Mouse (Mus musculus) heart, postnatal 0 days (tissue): ENCODE results near the gene Olfr1410. TPM values are rescaled to one million over a fixed set of nuclear protein-coding genes. Genes with fewer than 3 reads are reported as not detected.

Source experiments
- ATAC-seq: fragments of 200-750 bp; cut with Nextera tagmentation; 2 replicates; pipeline ENCODE4 v1.8.0; 2017; ENCODE audit warnings: low read depth, moderate number of reproducible peaks, moderate library complexity; ENCODE audit not compliant: insufficient read depth
- DNase-seq: peaks from one replicate; pipeline ENCODE4 v3.0.0-alpha.2; 2016; ENCODE audit warnings: low spot score
- H3K27ac ChIP-seq: fragments of 300-500 bp; sonication (generic); 2 replicates; pipeline ENCODE4 v1.5.1; 2014; ENCODE audit warnings: low read depth, mild to moderate bottlenecking
- H3K27me3 ChIP-seq: fragments of 300-500 bp; sonication (generic); 2 replicates; pipeline ENCODE4 v1.6.1; 2014; ENCODE audit warnings: low read length, mixed read lengths; ENCODE audit not compliant: control insufficient read depth, insufficient read depth
- H3K36me3 ChIP-seq: fragments of 300-500 bp; sonication (generic); replicated peaks from 2 replicates; pipeline ENCODE4 v1.6.1; 2014; ENCODE audit warnings: low read length, mixed read lengths; ENCODE audit not compliant: control insufficient read depth, insufficient read depth
- H3K4me1 ChIP-seq: fragments of 300-500 bp; sonication (generic); 2 replicates; pipeline ENCODE4 v1.6.1; 2014; ENCODE audit warnings: antibody characterized with exemption; ENCODE audit not compliant: control insufficient read depth, insufficient read depth
- H3K4me2 ChIP-seq: fragments of 300-500 bp; sonication (generic); 2 replicates; pipeline ENCODE4 v1.6.1; 2014; ENCODE audit warnings: low read depth, mild to moderate bottlenecking, low read length, moderate library complexity
- H3K4me3 ChIP-seq: fragments of 300-500 bp; sonication (generic); 2 replicates; pipeline ENCODE4 v1.5.1; 2014; ENCODE audit warnings: low read depth, low read length
- H3K9ac ChIP-seq: fragments of 300-500 bp; sonication (generic); replicated peaks from 2 replicates; pipeline ENCODE4 v1.6.1; 2014; ENCODE audit warnings: low read depth, low read length, mixed read lengths
- H3K9me3 ChIP-seq: fragments of 300-500 bp; sonication (generic); replicated peaks from 2 replicates; pipeline ENCODE4 v1.6.1; 2016; ENCODE audit warnings: low read length; ENCODE audit not compliant: control insufficient read depth
- CTCF ChIP-seq: IDR thresholded peaks from 2 replicates; pipeline ENCODE4 v1.5.1; 2016; ENCODE audit warnings: antibody characterized with exemption, control low read depth, low read depth
- EP300 ChIP-seq: IDR thresholded peaks from 2 replicates; pipeline ENCODE4 v1.6.1; 2016; ENCODE audit warnings: antibody characterized with exemption, low read depth
- WGBS: fragments of 180-500 bp; shearing (Covaris S2); extraction: QIAGEN DNeasy Blood & Tissue Kit; methylation state at CpG from one replicate; pipeline ENCODE4 v1.1.7; 2014; 5-methylcytosine and 5-hydroxymethylcytosine counted together
- polyA plus RNA-seq: library from polyadenylated mRNA; unstranded; fragments of >200 nt; fragmentation: Nextera tagmentation; extraction: Ambion mirVana; gene quantifications from 2 replicates; pipeline ENCODE4 v1.2.1, GENCODE M21; 2015
- total RNA-seq: library from RNA; depleted of rRNA; stranded (reverse); fragments of >200 nt; gene quantifications from 2 replicates; pipeline ENCODE4 v1.2.3, GENCODE M21; 2014; ENCODE audit warnings: low replicate concordance; rRNA removed

Gene Olfr1410
- total RNA-seq (not detected in 2 replicates), polyA plus RNA-seq (not detected in 2 replicates)

GRCm38 (mm10) chr1:92605482-92605881 is at the start of gene Olfr1410:
TSS of gene Olfr1410 (plus strand) at chr1:92605782.
- WGBS = 70% methylated on average over 1 of the region's 1 CpGs
- Histone ChIP-seq H3K9ac (no peak within 1 kb of the TSS), H3K27me3 (no peaks in the 10 kb centered on the region; the same call in 1 of the 2 replicates), H3K27ac (no peak within 1 kb of the TSS), H3K4me2 (no peak within 1 kb of the TSS), H3K4me1 (no peaks in the 10 kb centered on the region), H3K4me3 (no peak within 1 kb of the TSS), H3K9me3 (no peaks in the 10 kb centered on the region), H3K36me3 (no peaks in the 10 kb centered on the region)
- no peak for ATAC-seq
- DNase-seq = no peak
- no peak for TF ChIP-seq CTCF

DNA sequence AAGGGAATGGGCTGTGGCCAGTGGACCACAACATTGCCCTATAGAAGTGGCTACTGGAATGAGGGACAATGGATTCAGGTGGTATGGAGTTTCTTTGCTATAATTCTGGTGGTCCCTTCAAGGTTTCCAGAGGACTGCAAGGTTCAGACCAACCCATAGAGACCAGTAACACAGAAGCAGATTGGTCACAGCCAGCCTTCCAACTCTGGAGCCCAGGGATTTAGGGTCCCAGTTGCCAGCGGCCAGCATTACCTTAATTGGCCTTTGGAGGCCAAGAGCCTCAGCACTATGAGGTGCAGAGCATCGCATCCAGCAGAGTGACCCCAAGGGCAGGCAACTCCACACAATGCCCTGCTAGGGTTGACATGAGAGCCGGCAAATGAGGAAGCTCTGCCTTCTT is 34.6 kb upstream of the Olfr1410 start, which contains the start of gene Olfr1413:
Olfr1413 (plus strand) TSS at position 301 of the 400 bp plus-strand sequence.
- no peak for DNase-seq
- WGBS = 64% methylated on average over 3 of the region's 3 CpGs
- no peaks in the 10 kb centered on the region for H3K9me3 ChIP-seq
- ATAC-seq = no peak
- H3K4me1 ChIP-seq = no peaks in the 10 kb centered on the region
- TF ChIP-seq EP300 = no peak
- no peak for TF ChIP-seq CTCF
- no peak within 1 kb of the TSS for H3K27ac ChIP-seq
- H3K4me2 ChIP-seq = no peak within 1 kb of the TSS
- H3K9ac ChIP-seq = no peak within 1 kb of the TSS
- no peaks in the 10 kb centered on the region for H3K36me3 ChIP-seq
- H3K4me3 ChIP-seq = no peak within 1 kb of the TSS
- H3K27me3 ChIP-seq = no peaks in the 10 kb centered on the region

GRCm38 (mm10) chr1:92585479-92585878 is 20.1 kb upstream of the Olfr1410 start, which contains the start of gene Olfr1412:
TSS of gene Olfr1412 (plus strand) at chr1:92585779.
- ATAC-seq (no peak), DNase-seq (no peak)
- no peak within 1 kb of the TSS for H3K4me2 ChIP-seq
- WGBS = 71% methylated on average over 2 of the region's 2 CpGs
- no peaks in the 10 kb centered on the region for H3K27me3 ChIP-seq
- H3K9me3 ChIP-seq = no peaks in the 10 kb centered on the region
- no peak for TF ChIP-seq EP300
- no peak for TF ChIP-seq CTCF
- H3K4me1 ChIP-seq = no peaks in the 10 kb centered on the region
- no peak within 1 kb of the TSS for H3K4me3 ChIP-seq
- no peak within 1 kb of the TSS for H3K9ac ChIP-seq
- no peaks in the 10 kb centered on the region for H3K36me3 ChIP-seq
- no peak within 1 kb of the TSS for H3K27ac ChIP-seq

GRCm38 (mm10) chr1:92594111-92594510 is 11.5 kb upstream of the Olfr1410 start, which contains the start of gene Olfr1411:
TSS of gene Olfr1411 (plus strand) at chr1:92594411.
- DNase-seq = no peak
- Histone ChIP-seq H3K9me3 (no peaks in the 10 kb centered on the region), H3K9ac (no peak within 1 kb of the TSS), H3K4me3 (no peak within 1 kb of the TSS), H3K4me1 (no peaks in the 10 kb centered on the region), H3K36me3 (no peaks in the 10 kb centered on the region), H3K27me3 (no peaks in the 10 kb centered on the region), H3K27ac (no peak within 1 kb of the TSS), H3K4me2 (no peak within 1 kb of the TSS)
- TF ChIP-seq CTCF = no peak
- no peak for TF ChIP-seq EP300
- ATAC-seq = no peak

DNA sequence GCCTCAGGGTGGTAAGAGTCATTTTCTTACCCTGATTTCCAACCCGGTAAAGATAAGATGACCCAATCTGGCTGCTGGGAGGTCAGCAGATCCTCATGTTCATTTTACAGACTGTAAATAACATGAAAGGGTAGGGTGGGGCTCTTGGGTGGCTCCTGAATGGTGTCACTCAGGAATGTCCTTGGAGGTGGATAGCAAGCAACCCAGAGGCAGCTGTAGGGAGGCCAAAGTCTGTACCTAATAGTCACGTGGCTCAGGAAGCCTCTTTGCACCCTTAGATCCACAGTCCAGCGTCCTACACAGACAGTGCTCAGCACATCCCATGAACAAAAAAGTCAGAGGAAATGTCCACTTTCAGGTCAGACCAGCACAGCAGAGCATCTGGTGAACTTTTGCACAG is 9.6 kb upstream of the Olfr1410 start:
- no peak for ATAC-seq
- no peaks in the 10 kb centered on the region for H3K4me1 ChIP-seq
- no peaks in the 10 kb centered on the region for H3K36me3 ChIP-seq
- H3K4me3 ChIP-seq = no peak overlapping the region
- H3K9ac ChIP-seq = no peak overlapping the region
- H3K4me2 ChIP-seq = no peak overlapping the region
- no peak for DNase-seq
- no peak for TF ChIP-seq CTCF
- no peak for TF ChIP-seq EP300
- WGBS = 55% methylated on average over 3 of the region's 3 CpGs
- no peak overlapping the region for H3K27ac ChIP-seq
- H3K9me3 ChIP-seq = no peaks in the 10 kb centered on the region
- no peaks in the 10 kb centered on the region for H3K27me3 ChIP-seq

- H3K4me1 ChIP-seq = no peaks in the 10 kb centered on the region
- H3K36me3 ChIP-seq = no peaks in the 10 kb centered on the region
- no peaks in the 10 kb centered on the region; the same call in 1 of the 2 replicates for H3K27me3 ChIP-seq
- no peak for DNase-seq
- no peak for ATAC-seq
- no peak overlapping the region for H3K4me2 ChIP-seq
- 61% methylated on average over 4 of the region's 4 CpGs for WGBS
- TF ChIP-seq CTCF = no peak
- TF ChIP-seq EP300 = no peak
- no peak overlapping the region for H3K27ac ChIP-seq
- H3K9ac ChIP-seq = no peak overlapping the region
- H3K4me3 ChIP-seq = no peak overlapping the region
- H3K9me3 ChIP-seq = no peaks in the 10 kb centered on the region
Measured at GRCm38 (mm10) chr1:92607711-92608110, 2.1 kb downstream of the Olfr1410 start.
